Mouse (Mus musculus) hindbrain, postnatal 0 days (tissue): ENCODE data around the gene Eda. TPM values are rescaled to one million over a fixed set of nuclear protein-coding genes. Genes with fewer than 3 reads are reported as not detected.
A peak's percentile ranks its signal among the peaks of the same experiment; 100 is the strongest.

Experiments
- ATAC-seq: fragments of 200-750 bp; cut with Nextera tagmentation; 2 replicates; pipeline ENCODE4 v1.8.0; 2017; ENCODE audit warnings: mild to moderate bottlenecking, moderate TSS enrichment, moderate library complexity
- DNase-seq: peaks from one replicate; pipeline ENCODE4 v3.0.0-alpha.2; 2015; ENCODE audit warnings: low spot score
- H3K27ac ChIP-seq: fragments of 300-500 bp; sonication (generic); 2 replicates; pipeline ENCODE4 v1.5.1; 2014; ENCODE audit warnings: mild to moderate bottlenecking
- H3K27me3 ChIP-seq: fragments of 300-500 bp; sonication (generic); 2 replicates; pipeline ENCODE4 v1.6.1; 2014; ENCODE audit warnings: low read length, mixed read lengths; ENCODE audit not compliant: insufficient read depth
- H3K36me3 ChIP-seq: fragments of 300-500 bp; sonication (generic); 2 replicates; pipeline ENCODE4 v1.6.1; 2014; ENCODE audit warnings: low read length, mixed read lengths; ENCODE audit not compliant: insufficient read depth
- H3K4me1 ChIP-seq: fragments of 300-500 bp; sonication (generic); 2 replicates; pipeline ENCODE4 v1.6.1; 2014; ENCODE audit warnings: antibody characterized with exemption, low read length, mixed read lengths; ENCODE audit not compliant: insufficient read depth
- H3K4me2 ChIP-seq: fragments of 300-500 bp; sonication (generic); 2 replicates; pipeline ENCODE4 v1.6.1; 2014; ENCODE audit warnings: low read depth, mild to moderate bottlenecking, low read length, moderate library complexity, mixed read lengths
- H3K4me3 ChIP-seq: fragments of 300-500 bp; sonication (generic); 2 replicates; pipeline ENCODE4 v1.5.1; 2014; ENCODE audit warnings: low read length
- H3K9ac ChIP-seq: fragments of 300-500 bp; sonication (generic); replicated peaks from 2 replicates; pipeline ENCODE4 v1.6.1; 2014; ENCODE audit warnings: mild to moderate bottlenecking, low read length, moderate library complexity, mixed read lengths
- H3K9me3 ChIP-seq: fragments of 300-500 bp; sonication (generic); 2 replicates; pipeline ENCODE4 v1.6.1; 2016; ENCODE audit warnings: low read length, mixed read lengths
- CTCF ChIP-seq: IDR thresholded peaks from 2 replicates; pipeline ENCODE4 v1.5.1; 2016; ENCODE audit warnings: antibody characterized with exemption, control low read depth, low read depth
- WGBS: fragments of 180-500 bp; shearing (Covaris S2); extraction: QIAGEN DNeasy Blood & Tissue Kit; methylation state at CpG from one replicate; pipeline ENCODE4 v1.1.7; 2014; 5-methylcytosine and 5-hydroxymethylcytosine counted together
- polyA plus RNA-seq: library from polyadenylated mRNA; unstranded; fragments of >200 nt; fragmentation: Nextera tagmentation; extraction: Ambion mirVana; gene quantifications from 2 replicates; pipeline ENCODE4 v1.2.1, GENCODE M21; 2015
- total RNA-seq: library from RNA; depleted of rRNA; stranded (reverse); fragments of >200 nt; gene quantifications from 2 replicates; pipeline ENCODE4 v1.2.3, GENCODE M21; 2014

The Eda gene
- total and polyA plus RNA-seq, 2 experiments from 2014 or later, result 1.7 to 7.5 TPM

- H3K9me3 ChIP-seq, result no peaks in the 10 kb centered on the region
- WGBS, result 74% methylated on average over 2 of the region's 2 CpGs
- no peak overlapping the region for H3K4me3 ChIP-seq
- H3K27ac ChIP-seq, result no peak overlapping the region
- no peaks in the 10 kb centered on the region for H3K4me1 ChIP-seq
- no peaks in the 10 kb centered on the region for H3K36me3 ChIP-seq
- TF ChIP-seq CTCF, result no peak
- ATAC-seq (no peak), DNase-seq (no peak)
- no peak overlapping the region for H3K4me2 ChIP-seq
- H3K9ac ChIP-seq, result no peak overlapping the region
- H3K27me3 ChIP-seq, result no peaks in the 10 kb centered on the region
These were observed 365.3 kb downstream of the Eda start for GRCm38 (mm10) chrX:100340687-100341086.

- Histone ChIP-seq H3K27ac (no peak overlapping the region), H3K4me1 (no peaks in the 10 kb centered on the region), H3K9me3 (no peaks in the 10 kb centered on the region), H3K36me3 (no peaks in the 10 kb centered on the region), H3K9ac (no peak overlapping the region), H3K4me3 (no peak overlapping the region), H3K27me3 (no peaks in the 10 kb centered on the region), H3K4me2 (no peak overlapping the region)
- TF ChIP-seq CTCF, result no peak
- no peak for DNase-seq
- ATAC-seq, result no peak
- WGBS, result 85% methylated on average over 2 of the region's 2 CpGs
These were observed 369.0 kb downstream of the Eda start for GRCm38 (mm10) chrX:100344433-100344832.

DNA sequence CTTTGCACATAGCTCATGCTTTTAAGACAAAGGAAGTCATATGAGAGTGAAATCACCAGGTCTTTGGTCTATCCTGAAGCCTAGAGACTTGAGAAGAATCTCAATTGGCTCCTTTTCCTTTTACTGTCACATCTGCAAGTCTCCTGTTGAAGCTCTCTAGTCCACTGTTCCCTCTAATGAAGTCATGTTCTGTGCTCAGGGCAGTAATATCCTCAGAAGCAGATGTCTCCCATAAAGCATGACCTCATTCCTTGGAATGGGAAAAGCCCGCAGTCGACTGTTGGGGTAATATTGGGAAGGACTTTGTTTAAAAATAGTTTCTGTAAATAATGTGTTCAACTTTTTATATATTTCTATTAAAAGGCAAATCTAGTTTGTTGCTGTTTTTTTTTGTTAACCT, 381.6 kb downstream of the Eda start:
- Histone ChIP-seq H3K4me1 (no peaks in the 10 kb centered on the region), H3K9ac (no peak overlapping the region), H3K4me2 (no peak overlapping the region), H3K27ac (no peak overlapping the region), H3K36me3 (no peaks in the 10 kb centered on the region), H3K4me3 (no peak overlapping the region), H3K9me3 (no peaks in the 10 kb centered on the region), H3K27me3 (no peaks in the 10 kb centered on the region)
- ATAC-seq, result no peak
- TF ChIP-seq CTCF, result no peak
- 90% methylated on average over 2 of the region's 2 CpGs for WGBS
- DNase-seq, result no peak

DNA sequence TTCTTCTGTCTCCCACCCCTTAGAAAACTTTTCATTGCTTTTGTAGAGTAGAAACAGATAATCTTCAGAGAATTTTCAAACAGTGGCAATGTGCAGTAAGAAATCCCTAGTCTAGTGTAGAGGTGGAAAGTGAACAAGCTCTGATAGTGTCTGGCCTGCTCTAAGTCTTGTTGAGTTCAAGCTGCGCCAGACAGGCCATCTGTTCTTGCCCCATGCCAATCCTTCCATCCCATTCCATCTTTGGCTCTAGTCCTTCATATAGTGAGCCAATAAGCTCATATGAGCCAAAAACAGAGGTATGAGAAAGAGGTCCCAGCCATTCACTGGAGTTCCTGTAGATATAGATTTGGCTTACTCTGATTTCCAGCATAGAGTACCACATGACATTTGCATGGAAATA, 414.5 kb downstream of the Eda start:
- no peak for TF ChIP-seq CTCF
- no peak overlapping the region for H3K4me2 ChIP-seq
- ATAC-seq, result peak; percentile 61; the same call in 1 of the 2 replicates
- peak; percentile 33 for DNase-seq
- H3K27ac ChIP-seq, result no peak overlapping the region
- no peak overlapping the region for H3K4me3 ChIP-seq
- no peaks in the 10 kb centered on the region for H3K36me3 ChIP-seq
- H3K9me3 ChIP-seq, result no peaks in the 10 kb centered on the region
- H3K4me1 ChIP-seq, result no peaks in the 10 kb centered on the region
- 59% methylated on average over 1 of the region's 1 CpGs for WGBS
- H3K27me3 ChIP-seq, result no peaks in the 10 kb centered on the region; the same call in 1 of the 2 replicates
- no peak overlapping the region for H3K9ac ChIP-seq

DNA sequence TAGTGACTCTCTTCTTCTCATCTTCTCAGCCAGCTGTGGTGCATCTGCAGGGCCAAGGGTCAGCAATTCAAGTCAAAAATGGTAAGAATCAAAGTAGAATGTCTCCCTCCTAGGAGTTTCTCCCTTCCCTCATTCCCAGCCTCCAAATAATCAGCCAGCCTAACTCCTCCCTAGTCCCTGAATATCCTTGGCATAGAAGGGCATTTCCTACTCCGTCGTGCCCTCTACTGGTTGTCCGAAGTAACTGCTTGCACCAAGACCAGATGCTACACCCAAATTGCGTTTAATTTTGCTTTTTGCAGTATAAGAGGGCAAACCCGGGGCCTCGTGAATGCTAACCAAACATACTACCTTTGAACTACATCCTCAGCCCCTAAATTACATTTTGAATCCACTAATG, 416.9 kb downstream of the Eda start:
- no peak overlapping the region for H3K9ac ChIP-seq
- no peaks in the 10 kb centered on the region for H3K36me3 ChIP-seq
- TF ChIP-seq CTCF, result peak; percentile 73
- DNase-seq, result peak; percentile 66
- no peak overlapping the region for H3K27ac ChIP-seq
- H3K4me3 ChIP-seq, result no peak overlapping the region
- no peak overlapping the region for H3K4me2 ChIP-seq
- WGBS, result 33% methylated on average over 6 of the region's 6 CpGs
- H3K4me1 ChIP-seq, result no peaks in the 10 kb centered on the region
- H3K27me3 ChIP-seq, result no peaks in the 10 kb centered on the region; the same call in 1 of the 2 replicates
- no peaks in the 10 kb centered on the region for H3K9me3 ChIP-seq
- peak; percentile 40; the same call in 1 of the 2 replicates for ATAC-seq

DNA sequence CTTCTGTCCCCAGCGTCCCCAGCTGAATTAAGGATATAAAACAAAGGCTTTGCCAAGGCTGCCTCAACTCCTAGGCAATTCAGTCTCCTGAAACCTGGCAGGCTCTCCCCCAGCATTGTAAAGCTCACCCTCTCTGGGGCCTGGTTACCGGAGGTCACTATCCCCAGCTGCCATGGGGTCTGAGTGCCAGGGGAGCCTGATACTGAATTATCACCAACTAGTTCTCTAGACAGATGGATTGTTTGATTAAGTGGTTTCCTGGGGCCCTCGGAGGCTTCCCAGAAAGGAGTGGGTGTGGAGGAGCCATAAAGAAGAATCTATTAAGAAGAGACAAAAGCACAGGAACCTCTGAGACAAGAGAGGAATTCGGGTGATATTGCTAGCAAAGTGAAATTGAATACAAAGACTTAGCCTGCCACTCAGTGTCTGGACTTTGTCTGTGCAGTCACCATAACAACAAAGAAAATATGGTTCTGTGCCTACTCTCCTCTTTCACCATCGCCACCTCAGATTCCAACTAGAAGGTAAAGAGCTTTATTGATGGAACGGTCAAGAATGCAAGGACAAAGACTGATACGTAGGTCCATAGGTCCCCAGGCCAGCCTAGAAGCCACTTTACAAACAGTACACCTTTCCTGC, 418.9 kb downstream of the Eda start:
- ATAC-seq, result no peak
- WGBS, result 55% methylated on average over 7 of the region's 7 CpGs

GRCm38 (mm10) chrX:100395026-100395425, 419.6 kb downstream of the Eda start:
- no peaks in the 10 kb centered on the region for H3K4me1 ChIP-seq
- peak; percentile 28; the same call in 1 of the 2 replicates for TF ChIP-seq CTCF
- H3K36me3 ChIP-seq, result no peaks in the 10 kb centered on the region
- H3K4me3 ChIP-seq, result no peak overlapping the region
- no peak overlapping the region for H3K9ac ChIP-seq
- H3K27ac ChIP-seq, result no peak overlapping the region
- 83% methylated on average over 8 of the region's 8 CpGs for WGBS
- DNase-seq (no peak), ATAC-seq (no peak)
- no peaks in the 10 kb centered on the region; the same call in 1 of the 2 replicates for H3K27me3 ChIP-seq
- H3K4me2 ChIP-seq, result no peak overlapping the region
- H3K9me3 ChIP-seq, result no peaks in the 10 kb centered on the region

More for the DNA sequence above, 418.9 kb downstream of the Eda start:
- Histone ChIP-seq H3K4me1 (no peaks in the 10 kb centered on the region), H3K27me3 (no peaks in the 10 kb centered on the region; the same call in 1 of the 2 replicates), H3K27ac (no peak overlapping the region), H3K4me2 (no peak overlapping the region), H3K9me3 (no peaks in the 10 kb centered on the region), H3K4me3 (no peak overlapping the region), H3K9ac (no peak overlapping the region), H3K36me3 (no peaks in the 10 kb centered on the region)
- peak; percentile 34 for TF ChIP-seq CTCF
- DNase-seq, result peak; percentile 24
